Mouse (Mus musculus) cerebellum, postnatal 14 days (tissue): ENCODE data around the gene Fkbp3.
"Not testable (repeated sequence)": the region's sequence is repeated elsewhere in the genome, so short reads cannot be mapped to it uniquely, and the experiment has no call there.

ENCODE experiments used
- DNase-seq, 2 experiments: peaks; one replicate each; pipeline ENCODE4 v3.0.0; 2021; ENCODE audit warnings: mixed read lengths in 2 of 2

Gene Fkbp3

DNA sequence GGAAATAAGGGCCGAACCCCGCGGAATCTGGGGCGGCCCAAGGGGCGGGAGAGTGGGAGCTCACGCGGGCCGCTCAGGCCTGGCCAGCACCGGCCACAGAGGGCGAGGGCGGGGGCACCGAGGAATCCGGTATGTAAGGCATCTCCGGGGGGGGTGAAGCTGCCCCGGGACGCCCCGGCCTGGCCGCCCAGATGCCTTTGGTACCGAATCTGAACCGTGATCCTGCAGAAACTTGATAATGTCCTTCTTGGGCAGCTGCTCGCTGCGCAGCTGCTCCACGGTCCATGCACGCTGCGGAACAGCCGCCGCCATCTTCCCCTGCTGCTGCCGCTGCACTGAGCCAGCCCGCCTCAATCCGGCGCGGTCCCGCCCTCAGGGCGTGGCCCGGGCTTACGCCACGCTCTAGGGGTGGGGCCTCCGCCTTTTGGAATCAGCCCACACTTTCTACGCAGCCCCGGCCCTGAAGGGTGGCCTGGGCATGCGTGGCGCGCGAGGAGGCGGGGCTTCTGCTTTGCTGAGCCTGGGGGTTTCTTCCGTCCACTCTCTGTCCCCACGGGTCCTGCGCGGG is at the start of gene Fkbp3:
TSS of gene Fkbp3 (minus strand) at position 397 of the 568 bp plus-strand sequence.
- DNase-seq = peak; percentile 97 to 99

DNA sequence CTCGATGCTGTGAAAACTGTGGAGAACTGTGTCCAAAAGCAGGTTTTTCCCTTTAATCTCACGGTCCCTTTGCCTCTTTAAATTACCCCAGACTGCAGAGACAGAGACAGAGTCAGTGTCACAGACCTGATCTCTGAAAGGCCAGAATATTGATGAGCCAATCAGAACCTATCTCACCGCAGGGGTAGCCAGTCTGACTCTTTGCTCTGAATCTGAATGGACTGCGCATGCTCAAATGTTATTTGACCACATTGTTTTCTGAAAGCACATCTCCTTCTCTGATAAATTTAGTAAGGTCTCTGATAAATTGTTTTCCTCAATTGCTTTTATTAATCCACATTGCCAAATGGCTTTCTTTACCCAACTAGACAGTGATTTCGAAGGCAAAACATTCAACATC is 45.6 kb upstream of the Fkbp3 start:
- DNase-seq = no peak

DNA sequence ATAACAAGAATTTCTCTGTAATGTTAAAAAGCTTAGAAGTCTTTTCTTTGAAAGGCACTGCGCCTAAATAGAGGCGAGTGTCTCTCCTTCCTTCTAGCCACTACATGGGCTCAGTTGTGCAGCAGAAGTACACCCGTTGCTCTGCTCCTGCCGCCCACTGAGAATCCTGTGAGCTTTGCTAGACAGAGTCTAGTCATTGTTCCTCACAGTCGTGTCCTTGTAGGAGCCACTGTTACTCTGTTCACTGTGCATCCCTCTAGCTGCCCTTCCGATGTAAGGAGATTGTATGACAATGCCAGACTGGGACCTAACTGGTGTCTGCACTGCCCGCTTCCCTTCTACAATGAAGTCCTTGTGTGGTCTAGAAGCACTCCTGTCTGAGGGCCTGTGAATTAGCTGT is 45.2 kb upstream of the Fkbp3 start:
- no peak for DNase-seq

DNA sequence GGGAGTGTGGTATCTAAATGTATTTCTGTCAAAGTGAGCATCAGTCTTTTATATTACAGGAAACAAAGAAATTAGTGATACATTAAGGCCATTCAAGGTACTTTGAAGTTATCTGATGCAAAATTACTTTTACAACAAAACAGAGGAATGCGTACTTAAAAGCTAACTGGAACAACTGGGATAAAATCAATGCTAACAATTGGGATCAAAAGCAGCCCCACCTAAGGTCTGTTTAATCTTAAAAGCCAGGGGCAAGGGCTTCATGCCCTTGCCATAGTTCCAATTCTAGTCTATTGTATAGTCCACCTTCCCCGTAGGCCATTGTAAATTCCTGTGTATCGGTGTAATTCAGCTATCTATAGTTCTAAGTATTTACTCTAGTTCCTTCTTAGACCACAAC is 41.2 kb upstream of the Fkbp3 start:
- DNase-seq = not testable (repeated sequence)

DNA sequence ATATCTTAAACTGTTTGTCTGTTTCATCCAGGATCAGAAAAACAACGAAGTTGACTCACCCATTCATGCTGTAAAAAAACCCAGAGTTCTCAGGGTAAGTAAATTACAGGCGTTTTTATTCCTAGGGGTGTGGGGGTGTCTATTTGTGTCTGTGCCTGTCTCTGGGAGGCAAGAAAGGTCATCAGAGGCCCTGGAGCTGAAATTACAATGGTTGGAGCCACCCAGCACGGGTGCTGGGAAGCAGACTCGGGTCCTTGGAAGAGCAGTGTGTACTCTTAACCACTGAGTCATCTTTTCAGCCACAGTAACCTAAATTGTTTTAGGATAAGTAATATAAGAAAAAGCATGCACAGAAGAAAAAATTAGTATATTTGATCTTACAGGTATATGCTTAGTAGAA is 40.1 kb upstream of the Fkbp3 start:
- no peak for DNase-seq

DNA sequence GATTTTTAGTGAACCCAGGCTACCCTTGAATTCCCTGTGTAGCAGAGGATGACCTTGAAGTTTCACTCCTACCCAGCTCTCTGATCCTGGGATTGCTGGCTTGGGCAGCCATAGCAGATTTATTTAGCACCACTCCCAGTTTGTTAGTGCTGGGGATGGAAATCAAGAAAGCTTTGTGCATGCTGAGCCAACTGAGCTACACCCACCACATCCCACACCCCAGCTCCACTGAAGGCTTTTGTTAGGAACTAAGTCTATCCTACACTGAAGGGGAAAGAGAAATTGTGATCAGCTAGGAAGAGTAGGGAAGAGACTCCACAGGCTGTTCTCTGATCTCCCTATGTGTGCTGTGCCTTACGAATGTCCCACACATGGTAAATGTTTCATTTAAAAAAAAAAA is 39.0 kb upstream of the Fkbp3 start:
- DNase-seq = no peak

DNA sequence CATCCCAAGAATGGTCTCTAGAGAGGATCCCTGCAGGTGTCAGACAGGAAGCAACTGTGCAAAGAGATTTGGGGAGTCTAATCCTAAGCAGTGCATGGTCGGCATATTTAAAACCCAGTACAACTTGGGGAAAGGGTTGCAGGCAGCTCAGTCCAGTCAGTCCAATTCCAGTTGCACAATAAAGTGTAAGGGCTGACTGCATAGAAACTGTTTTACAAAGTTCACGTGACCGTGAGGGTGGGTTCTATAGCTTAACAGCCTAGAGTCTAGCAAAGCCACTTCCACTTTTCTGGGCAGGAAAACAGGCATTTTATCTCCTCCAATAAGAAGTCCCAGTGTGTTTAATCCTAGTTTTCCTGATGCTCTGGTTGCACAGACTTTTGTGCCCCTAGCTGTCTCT is 37.7 kb upstream of the Fkbp3 start:
- no peak for DNase-seq

DNA sequence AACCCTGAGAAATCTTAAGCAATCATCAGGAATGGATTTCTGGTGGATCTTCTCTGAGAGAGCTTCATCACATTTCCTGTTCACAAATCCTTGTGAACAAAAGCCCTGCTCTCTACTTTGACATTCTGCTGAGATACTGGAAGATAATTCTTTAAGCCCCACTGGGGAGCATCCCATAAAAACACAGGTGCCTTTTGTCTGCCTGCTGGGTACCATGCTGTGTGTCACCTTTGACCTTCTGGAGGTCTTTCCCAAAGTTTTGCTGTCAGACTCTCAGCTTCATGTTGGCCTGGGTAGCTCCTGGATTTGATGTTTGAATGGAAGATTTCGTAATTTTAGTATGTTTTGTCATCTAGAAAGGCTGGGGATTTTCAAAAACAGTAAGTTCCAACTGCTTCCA is 34.9 kb upstream of the Fkbp3 start:
- DNase-seq = no peak

DNA sequence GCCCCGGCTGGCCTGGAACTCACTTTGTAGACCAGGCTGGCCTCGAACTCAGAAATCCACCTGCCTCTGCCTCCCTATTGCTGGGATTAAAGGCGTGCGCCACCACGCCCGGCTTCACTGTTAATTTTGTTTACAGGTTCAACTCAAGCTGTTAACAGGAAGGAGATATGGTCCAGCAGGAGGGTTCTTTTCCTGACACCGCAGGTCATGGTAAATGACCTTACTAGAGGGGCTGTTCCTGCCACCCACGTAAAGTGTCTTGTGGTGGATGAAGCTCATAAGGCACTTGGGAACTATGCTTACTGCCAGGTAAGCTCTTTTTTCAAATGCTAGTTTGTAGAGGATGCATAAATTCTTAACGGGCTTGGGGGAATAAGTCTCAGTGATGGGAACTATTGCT is 3.1 kb upstream of the Fkbp3 start:
- DNase-seq = no peak

DNA sequence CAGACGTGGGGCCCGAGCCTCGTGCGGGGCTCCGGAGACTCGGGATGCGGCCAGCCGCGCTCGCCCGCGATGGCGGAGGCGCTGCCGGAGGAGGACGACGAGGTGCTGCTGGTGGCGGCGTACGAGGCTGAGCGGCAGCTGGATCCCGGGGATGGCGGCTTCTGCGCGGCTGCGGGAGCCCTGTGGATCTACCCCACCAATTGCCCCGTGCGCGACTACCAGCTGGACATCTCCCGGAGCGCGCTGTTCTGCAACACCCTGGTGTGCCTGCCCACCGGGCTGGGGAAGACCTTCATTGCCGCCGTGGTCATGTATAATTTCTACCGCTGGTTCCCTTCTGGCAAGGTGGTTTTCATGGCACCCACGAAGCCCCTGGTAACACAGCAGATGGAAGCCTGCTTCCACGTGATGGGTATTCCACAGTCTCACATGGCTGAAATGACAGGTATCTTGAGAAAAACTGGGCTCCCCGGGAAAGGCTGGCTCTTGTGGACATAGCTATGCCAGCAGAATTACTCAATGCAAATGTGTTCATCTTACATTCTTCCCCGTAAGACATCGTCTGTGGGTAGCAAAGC is 2.0 kb upstream of the Fkbp3 start:
- no peak for DNase-seq

DNA sequence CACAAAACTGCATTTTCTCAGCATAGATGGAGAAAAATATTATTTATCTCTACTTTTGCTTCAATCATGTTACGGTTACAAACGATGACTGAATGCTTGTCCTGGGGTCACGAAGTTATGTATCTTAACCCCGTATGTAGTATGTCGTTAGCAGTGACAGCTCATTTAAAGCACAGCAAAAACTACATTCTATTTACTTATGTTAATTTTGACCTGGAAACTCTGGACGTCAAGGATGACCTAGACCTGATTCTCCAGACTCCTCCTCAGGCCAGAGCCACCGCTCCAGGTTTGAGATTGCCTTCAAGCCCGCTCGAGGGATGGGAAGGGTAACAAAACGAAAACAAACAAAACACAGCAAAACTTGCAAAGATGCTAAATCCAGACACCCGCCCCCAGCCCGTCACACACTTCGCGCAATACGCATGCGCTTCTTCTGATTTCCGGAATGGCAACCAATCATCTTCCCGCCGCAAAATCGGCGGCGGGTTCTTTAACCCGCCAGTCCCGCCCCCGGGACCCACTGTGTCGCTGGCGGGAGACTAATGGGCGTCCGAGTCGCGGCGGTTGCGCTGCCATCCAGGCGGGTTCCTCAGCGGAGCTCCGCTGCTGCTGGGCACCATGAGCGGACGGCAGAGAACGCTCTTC is 1.4 kb upstream of the Fkbp3 start, which contains the start of gene Fancm:
TSS of gene Fancm (plus strand) at position 519 of the 648 bp plus-strand sequence.
- DNase-seq = peak; percentile 90 to 92

DNA sequence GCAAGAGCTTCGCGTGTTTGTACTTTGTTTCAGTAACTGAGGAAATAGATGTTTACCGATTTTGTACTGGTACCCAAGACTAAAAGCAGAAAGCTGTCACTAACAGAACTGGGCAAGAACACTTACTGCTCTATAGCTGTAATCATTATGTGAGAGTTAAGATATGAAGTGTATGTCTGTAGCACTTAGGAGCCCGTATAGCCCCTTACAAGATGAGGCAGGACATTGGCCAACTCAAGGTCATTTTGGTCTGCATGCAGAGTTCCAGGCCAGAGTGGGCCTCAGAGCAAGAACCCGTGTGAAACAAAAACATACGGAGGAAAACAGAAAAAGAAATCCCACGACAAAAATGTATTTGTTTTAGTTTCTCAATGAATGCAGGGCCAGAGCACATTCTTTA is 844 bp upstream of the Fkbp3 start:
- DNase-seq = peak in 1 of 2 experiments; percentile 15

DNA sequence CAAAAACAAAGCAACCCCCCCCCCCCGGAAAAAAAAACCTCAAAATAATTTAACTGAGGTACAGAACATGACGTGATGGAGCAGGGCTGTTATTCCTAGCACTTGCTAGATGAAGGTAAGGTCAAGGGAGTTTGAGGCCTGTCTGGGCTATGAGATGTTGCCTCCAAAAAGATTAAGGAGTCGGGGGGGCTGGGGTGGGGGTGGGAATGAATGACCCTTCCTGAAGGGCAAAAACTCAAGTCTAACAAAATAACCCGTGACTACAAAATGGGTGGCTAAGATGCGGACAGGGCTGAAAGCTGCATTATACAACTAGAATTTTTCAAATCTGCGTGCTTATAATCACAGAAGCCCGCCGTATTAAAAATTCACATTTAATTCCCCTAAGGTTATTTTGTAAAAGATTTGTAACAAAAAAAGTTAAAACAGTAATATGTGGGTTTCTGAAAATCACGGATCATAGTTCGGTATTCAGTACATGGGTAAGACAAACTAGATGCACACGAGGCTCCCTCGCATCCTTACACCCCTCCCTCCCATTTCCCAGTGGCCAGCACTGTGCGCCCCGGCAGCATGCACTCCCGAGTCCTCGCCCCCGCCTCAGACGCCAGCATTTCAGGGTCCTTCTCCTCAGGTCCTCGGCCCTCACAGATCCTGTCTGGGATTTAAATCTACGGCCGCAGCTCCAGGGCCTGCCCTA is 746 bp downstream of the Fkbp3 start:
- peak in 1 of 2 experiments; percentile 4 for DNase-seq

DNA sequence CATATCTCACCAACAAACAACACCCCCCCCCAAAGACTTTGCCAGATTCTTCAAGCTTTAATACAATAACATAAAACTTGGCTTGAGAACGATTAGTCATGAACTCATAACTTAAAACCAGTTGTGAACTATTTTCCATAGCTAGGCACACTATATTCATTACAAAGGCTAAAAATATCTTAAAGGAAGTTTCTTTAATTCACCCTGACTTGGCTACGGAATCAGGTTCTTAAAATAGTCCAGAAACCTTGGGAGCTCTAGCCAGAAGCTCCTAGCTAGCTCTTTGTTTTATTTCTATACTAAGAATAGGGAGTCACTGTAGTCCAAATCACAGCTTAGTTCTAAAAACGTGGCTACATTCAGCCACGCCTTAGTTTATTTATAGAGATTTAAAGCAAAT is 5.4 kb downstream of the Fkbp3 start:
- no peak for DNase-seq

DNA sequence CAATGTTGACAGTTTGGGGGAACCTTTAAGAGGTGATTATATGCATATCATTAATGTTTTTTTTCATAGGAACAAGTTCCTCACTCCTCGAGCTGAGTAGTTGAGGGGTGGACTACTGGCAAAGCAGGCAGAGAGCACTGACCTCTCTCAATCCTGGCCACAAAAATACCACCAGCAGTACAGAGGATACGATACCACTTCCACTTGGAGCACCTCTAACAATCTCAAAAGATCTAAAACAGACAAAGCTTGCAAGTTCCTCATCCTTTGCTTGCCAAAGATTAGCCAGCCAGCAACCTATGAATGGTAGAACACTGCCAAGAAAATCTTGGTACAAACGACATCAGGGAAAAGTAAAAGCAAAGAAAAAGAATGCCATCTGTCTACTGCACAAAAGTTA is 7.6 kb downstream of the Fkbp3 start:
- no peak for DNase-seq

DNA sequence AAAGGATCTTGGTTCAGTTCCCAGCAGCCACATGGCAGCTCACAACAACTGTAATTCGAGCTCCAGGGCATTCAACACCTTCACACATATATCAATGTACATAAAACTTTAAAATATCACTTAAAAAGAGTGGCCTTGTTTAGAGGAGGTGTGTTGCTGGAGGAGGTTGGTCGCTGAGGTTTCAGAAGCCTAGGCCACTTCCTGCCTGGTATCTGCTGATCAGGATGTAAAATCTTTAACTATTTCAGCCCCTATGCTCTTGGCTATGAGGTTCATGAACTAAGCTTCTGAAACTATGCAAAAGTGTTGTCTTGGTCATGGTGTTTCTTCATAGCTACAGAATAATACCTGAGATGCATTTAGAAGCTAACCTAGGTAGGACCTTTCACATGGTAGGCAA is 8.6 kb downstream of the Fkbp3 start:
- no peak for DNase-seq

DNA sequence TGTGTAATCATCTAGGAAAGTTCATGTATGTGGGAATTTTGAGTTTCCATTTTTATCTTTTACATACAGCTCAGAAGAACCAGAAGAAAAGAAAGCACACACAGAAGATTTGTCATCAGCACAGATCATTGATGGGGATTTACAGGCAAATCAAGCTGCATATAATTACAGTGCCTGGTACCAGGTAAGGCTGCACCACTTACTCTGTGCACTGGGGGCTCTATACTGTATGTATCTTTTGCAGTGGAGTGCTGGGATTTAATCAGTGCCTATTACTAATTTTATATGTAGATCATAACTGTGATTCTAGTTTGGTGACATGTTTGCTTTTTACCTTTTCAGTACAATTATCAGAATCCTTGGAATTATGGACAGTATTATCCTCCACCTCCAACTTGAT is 12.7 kb downstream of the Fkbp3 start:
- no peak for DNase-seq

DNA sequence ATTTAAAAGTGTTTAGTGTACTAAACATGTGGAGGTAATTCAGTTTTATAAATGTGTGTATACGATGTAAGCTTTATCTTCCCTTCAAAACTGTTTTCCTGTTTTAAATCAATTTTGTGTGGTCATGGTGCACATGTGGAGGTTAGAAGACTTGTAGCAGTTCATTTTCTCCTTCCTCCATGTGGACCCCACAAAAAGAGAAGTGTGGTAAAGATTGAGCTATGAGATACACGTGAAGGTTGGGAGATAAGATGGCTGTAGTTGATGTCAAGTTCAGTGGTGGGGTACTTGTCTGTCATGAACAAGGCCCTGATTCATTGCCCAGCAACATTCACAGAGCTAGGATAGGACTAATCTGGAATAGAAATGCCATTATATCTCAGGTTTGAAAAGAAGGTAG is 15.6 kb downstream of the Fkbp3 start:
- no peak for DNase-seq

DNA sequence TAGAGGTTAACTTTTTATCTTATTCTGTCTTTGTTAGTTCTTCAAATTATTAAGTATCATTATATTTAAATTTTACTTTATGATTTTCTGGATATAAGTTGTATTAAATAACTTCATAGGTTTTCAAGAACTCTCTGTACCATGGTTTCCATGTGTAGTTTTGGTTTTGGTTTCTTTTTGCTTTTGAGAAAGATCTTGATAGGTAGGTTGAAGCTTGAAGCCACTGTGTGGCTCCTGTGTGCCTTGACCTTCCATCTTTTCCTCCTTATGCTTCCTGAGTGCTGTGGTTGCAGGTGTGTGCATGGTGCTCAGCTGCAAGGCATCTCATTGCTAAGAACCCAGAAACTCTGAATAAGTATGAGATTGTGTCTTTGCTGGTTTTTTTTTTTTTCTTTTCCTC is 25.0 kb downstream of the Fkbp3 start:
- DNase-seq = no peak

DNA sequence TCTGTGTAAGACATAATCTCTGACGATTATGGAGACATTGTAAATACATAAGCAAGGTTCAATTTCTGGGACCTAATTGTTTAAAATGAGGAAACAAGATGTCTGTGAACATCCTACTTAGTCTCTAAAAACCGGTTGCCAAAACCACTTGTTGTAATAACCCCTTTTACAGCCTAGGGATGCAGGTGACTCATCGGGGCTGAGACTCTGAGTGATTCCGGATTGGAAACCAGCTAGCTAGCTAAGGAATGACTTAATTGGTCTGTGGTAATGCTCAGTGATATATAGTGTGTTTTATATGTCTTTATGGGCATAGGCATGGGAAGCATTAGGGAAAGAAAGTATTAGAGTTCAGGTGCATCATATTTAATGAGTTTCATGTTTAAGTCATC is 36.3 kb downstream of the Fkbp3 start:
- DNase-seq = no peak

DNA sequence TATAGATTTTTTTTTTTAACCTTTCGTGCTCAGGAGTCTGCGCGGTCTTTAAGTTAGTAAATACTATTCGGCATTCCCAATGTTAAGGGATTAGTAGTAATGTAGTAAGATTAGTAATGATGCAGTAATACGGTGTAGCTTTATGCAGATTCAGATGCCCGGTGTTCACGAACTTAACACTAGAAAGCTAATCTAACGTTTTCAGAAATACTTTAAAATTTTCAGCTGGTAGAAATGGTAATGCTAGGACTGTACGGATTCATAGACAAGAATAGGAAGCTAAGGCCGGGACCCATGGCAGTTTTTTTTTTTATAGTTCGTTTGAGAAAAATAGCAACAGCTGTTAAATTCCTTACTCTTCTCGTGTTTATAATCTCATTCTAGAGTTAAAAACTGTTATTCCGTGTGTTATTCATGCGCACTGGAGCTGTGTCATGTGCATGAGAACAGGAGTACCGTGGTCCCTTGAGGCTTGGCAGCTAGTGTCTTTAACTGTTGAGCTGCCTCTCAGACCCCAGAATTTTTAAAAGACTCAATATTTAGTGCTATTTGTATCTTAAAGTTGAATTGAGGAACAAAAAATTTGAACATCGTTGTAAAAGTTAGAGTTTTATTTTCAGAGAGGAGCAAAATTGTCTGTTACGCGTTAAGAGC is 36.8 kb downstream of the Fkbp3 start:
- peak; percentile 7 for DNase-seq

DNA sequence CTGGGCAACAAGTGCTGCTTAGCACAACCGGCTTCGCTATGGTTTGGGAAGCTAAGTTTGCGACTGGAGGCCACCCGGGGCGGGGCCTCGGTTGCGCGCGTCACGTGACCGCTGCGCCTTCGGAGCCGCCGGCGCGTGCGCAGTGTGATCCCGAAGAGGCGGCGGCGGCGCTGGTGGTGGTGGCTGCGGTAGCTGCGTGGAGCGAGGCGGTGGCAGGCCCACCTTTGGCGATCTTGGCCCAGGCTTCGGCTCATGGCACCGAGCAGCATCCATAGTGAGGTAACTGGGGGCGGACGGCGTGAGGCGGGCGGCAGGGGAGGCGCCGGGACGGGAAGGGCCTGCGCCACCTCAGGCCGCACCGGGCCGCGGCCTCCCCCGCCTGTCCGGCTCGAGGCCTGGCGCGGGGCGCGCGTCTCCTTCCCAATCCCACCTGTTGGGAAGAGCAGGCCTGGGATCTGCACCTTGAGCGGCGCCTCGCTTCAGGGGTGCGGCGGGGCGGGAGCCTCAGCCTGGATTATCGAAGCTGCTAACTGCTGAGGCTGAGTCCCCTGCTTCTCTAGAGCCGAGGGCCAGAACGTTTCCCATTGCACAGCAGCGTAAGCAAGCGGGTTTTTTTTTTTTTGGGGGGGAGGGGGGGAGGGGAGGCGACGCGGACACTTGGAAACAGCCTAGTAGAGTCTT is 37.5 kb downstream of the Fkbp3 start, which contains the start of gene Prpf39:
TSS of gene Prpf39 (plus strand) at position 144 of the 681 bp plus-strand sequence.
- peak; percentile 94 to 96 for DNase-seq

DNA sequence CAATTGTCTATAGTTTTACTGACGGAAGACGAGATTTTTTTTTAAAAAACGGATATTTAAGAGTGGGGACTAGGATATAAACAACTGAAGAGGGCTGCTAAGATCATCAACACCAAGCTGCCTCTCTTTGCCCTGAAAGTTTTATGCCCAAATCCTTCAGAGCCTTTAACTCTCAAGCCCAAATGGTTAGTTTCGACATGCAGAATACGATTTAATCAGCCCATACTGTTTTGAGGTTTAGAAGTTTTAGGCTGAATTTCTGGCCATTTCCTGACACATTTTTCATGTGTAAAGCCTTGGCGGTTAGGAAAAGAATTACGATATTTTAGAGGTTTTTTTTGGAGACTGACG is 38.0 kb downstream of the Fkbp3 start:
- no peak for DNase-seq
